Mouse (Mus musculus): ENCODE measurements around the gene Camk1d. TPM values are rescaled to one million over a fixed set of nuclear protein-coding genes. Genes with fewer than 3 reads are reported as not detected.
A peak's percentile ranks its signal among the peaks of the same experiment; 100 is the strongest.

Camk1d gene
- polyA plus RNA-seq, 1 experiment: 25.6 TPM

DNA sequence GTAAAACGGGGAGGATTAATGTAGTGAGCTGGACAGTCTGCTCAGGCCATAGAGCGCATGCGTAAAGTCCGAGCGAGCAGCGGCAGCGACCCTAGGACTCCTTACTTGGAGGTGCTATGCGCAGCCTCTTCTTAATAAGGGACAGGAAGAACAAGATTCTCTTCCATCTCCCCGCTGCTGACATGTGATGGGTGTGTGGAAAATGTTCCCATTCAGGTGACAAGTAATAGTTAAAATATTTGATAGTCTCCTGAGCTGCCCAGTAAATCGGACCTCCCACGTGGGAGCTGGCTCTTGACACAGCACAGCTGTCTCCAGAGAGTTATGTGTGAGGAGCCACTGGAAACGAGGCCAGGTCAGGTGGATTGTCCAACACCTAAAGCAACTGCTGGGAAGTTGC lies 32.2 kb upstream of the Camk1d start:
- Histone ChIP-seq H3K27me3 (ENCODE audit: control insufficient read depth, insufficient read depth, low read length) (no peaks in the 10 kb centered on the region), H3K27ac (ENCODE audit: insufficient read depth, low read length) (no peak overlapping the region), H3K4me3 (replicated peaks; ENCODE audit: insufficient read depth, low read depth, low read length) (no peak overlapping the region), H3K4me1 (ENCODE audit: control insufficient read depth, insufficient read depth, low read length) (no peaks in the 10 kb centered on the region)
- TF ChIP-seq POLR2A (IDR thresholded peaks at IDR 0.05; ENCODE audit: borderline replicate concordance, insufficient read depth, low read length): no peak
- no peak for TF ChIP-seq CTCF (IDR thresholded peaks at IDR 0.05; ENCODE audit: borderline replicate concordance, insufficient read depth, low read depth, low read length)
- WGBS: 78% methylated on average over 12 of the region's 12 CpGs
- no peak for DNase-seq

DNA sequence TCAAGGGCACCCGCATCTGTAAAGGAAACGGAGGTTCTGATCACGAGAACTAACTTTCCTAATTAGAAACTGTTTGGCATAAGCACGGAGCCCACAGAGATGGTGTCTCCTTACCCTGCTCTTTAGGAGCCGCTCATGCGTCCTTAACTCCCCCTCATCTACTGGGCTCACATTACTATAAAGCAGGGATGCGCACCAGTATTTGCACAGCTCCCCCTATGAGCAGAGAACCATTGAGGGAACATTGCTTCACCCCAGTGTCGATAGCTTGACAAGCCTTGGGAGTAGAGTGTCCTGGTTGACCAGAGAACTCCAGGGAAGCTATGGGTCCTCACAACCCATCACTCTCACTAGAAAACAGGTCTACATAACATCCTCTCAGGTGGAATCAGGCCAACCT lies 29.6 kb upstream of the Camk1d start:
- no peak for DNase-seq
- Histone ChIP-seq H3K4me1 (ENCODE audit: control insufficient read depth, insufficient read depth, low read length) (no peaks in the 10 kb centered on the region), H3K27me3 (ENCODE audit: control insufficient read depth, insufficient read depth, low read length) (no peaks in the 10 kb centered on the region), H3K27ac (ENCODE audit: insufficient read depth, low read length) (no peak overlapping the region), H3K4me3 (replicated peaks; ENCODE audit: insufficient read depth, low read depth, low read length) (no peak overlapping the region)
- 88% methylated on average over 8 of the region's 8 CpGs for WGBS
- no peak for TF ChIP-seq POLR2A (IDR thresholded peaks at IDR 0.05; ENCODE audit: borderline replicate concordance, insufficient read depth, low read length)
- no peak for TF ChIP-seq CTCF (IDR thresholded peaks at IDR 0.05; ENCODE audit: borderline replicate concordance, insufficient read depth, low read depth, low read length)

DNA sequence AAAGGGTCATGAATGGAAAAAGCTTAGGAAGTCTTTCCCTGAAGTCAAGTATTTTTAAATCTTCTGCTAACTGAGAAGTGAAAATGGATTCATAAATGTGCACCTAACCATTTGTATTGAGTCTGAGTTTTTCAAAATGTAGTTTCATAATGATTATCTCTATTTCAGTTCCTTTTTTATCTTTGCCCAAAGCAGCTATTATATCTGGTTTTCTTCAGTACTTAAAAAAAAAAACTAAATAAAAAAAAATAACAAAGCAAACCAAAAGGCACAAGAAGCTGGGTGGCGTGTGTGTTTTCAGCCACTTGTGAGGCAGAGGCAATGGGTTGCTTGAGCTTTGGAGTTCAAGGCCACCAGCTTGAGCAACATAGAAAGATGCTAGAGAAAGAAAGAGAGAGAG lies 26.6 kb upstream of the Camk1d start:
- 88% methylated on average over 1 of the region's 1 CpGs for WGBS
- no peak for TF ChIP-seq POLR2A (IDR thresholded peaks at IDR 0.05; ENCODE audit: borderline replicate concordance, insufficient read depth, low read length)
- no peak for TF ChIP-seq CTCF (IDR thresholded peaks at IDR 0.05; ENCODE audit: borderline replicate concordance, insufficient read depth, low read depth, low read length)

DNA sequence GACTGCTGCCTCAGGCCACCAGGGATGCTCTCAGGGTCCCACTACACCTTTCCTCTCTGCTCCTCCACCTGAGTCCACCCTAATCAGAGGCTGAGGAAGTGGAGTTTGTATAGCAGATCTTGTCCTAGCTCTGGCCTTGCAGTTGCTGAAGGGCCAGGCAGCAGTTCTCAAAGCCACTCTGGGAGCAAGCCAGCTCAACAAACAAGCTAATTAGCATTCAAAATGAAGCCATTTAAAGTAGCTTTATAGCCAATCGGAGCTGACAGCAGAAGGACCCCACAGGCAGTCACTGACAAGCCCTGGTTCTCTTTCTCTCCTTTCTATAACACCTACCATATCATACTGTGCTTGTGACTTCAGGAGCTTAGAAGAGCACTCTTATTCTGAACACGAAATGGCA lies 21.6 kb upstream of the Camk1d start:
- H3K27me3 ChIP-seq (ENCODE audit: control insufficient read depth, insufficient read depth, low read length): no peaks in the 10 kb centered on the region; the same call in 1 of the 2 replicates
- no peak overlapping the region for H3K4me3 ChIP-seq (replicated peaks; ENCODE audit: insufficient read depth, low read depth, low read length)
- 13% methylated on average over 2 of the region's 2 CpGs for WGBS
- no peak for DNase-seq
- H3K4me1 ChIP-seq (ENCODE audit: control insufficient read depth, insufficient read depth, low read length): no peaks in the 10 kb centered on the region
- no peak for TF ChIP-seq POLR2A (IDR thresholded peaks at IDR 0.05; ENCODE audit: borderline replicate concordance, insufficient read depth, low read length)
- no peak for TF ChIP-seq CTCF (IDR thresholded peaks at IDR 0.05; ENCODE audit: borderline replicate concordance, insufficient read depth, low read depth, low read length)
- H3K27ac ChIP-seq (ENCODE audit: insufficient read depth, low read length): no peak overlapping the region

More for the DNA sequence above, 26.6 kb upstream of the Camk1d start:
- no peak overlapping the region for H3K27ac ChIP-seq (ENCODE audit: insufficient read depth, low read length)
- H3K27me3 ChIP-seq (ENCODE audit: control insufficient read depth, insufficient read depth, low read length): no peaks in the 10 kb centered on the region; the same call in 1 of the 2 replicates
- no peaks in the 10 kb centered on the region for H3K4me1 ChIP-seq (ENCODE audit: control insufficient read depth, insufficient read depth, low read length)
- no peak for DNase-seq
- H3K4me3 ChIP-seq (replicated peaks; ENCODE audit: insufficient read depth, low read depth, low read length): no peak overlapping the region

- no peak for DNase-seq
- H3K27me3 ChIP-seq (ENCODE audit: control insufficient read depth, insufficient read depth, low read length): no peaks in the 10 kb centered on the region; the same call in 1 of the 2 replicates
- H3K27ac ChIP-seq (ENCODE audit: insufficient read depth, low read length): no peak overlapping the region
- H3K4me3 ChIP-seq (replicated peaks; ENCODE audit: insufficient read depth, low read depth, low read length): no peak overlapping the region
- WGBS: 80% methylated on average over 3 of the region's 3 CpGs
- TF ChIP-seq POLR2A (IDR thresholded peaks at IDR 0.05; ENCODE audit: borderline replicate concordance, insufficient read depth, low read length) (no peak), CTCF (IDR thresholded peaks at IDR 0.05; ENCODE audit: borderline replicate concordance, insufficient read depth, low read depth, low read length) (no peak)
- 0 out of 2 replicates have a peak, but pooled peaks cover 2% of the 10 kb centered on the region for H3K4me1 ChIP-seq (ENCODE audit: control insufficient read depth, insufficient read depth, low read length)
These were observed 19.2 kb upstream of the Camk1d start for GRCm38 (mm10) chr2:5733300-5734085.

DNA sequence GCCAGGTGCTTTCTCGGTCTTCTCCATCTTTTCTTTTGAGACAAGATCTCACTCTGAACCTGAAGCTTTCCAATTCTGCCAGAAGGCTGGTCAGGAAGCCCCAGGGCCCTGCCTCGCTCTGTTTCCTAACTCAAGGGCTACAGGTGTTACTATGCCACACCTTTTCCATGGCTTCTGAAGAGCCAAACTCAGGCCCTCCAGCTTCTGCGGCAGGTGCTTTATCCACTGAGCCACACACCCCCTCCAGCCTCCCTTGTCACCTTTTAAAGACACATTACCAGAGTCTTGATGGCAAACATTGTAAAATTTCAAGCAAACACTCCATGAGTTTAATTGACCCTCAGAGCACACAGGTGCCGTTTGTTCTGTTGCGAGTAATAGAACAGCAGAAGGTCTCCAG lies 17.7 kb upstream of the Camk1d start:
- DNase-seq: no peak
- Histone ChIP-seq H3K27ac (ENCODE audit: insufficient read depth, low read length) (no peak overlapping the region), H3K4me3 (replicated peaks; ENCODE audit: insufficient read depth, low read depth, low read length) (no peak overlapping the region), H3K27me3 (ENCODE audit: control insufficient read depth, insufficient read depth, low read length) (no peaks in the 10 kb centered on the region; the same call in 1 of the 2 replicates), H3K4me1 (ENCODE audit: control insufficient read depth, insufficient read depth, low read length) (0 out of 2 replicates have a peak, but pooled peaks cover 2% of the 10 kb centered on the region)
- no peak for TF ChIP-seq CTCF (IDR thresholded peaks at IDR 0.05; ENCODE audit: borderline replicate concordance, insufficient read depth, low read depth, low read length)
- TF ChIP-seq POLR2A (IDR thresholded peaks at IDR 0.05; ENCODE audit: borderline replicate concordance, insufficient read depth, low read length): no peak
- WGBS: 94% methylated on average over 5 of the region's 5 CpGs

- no peak overlapping the region for H3K27ac ChIP-seq (ENCODE audit: insufficient read depth, low read length)
These were observed 16.1 kb upstream of the Camk1d start for GRCm38 (mm10) chr2:5730364-5730792.

GRCm38 (mm10) chr2:5729931-5730330 lies 15.6 kb upstream of the Camk1d start:
- H3K4me3 ChIP-seq (replicated peaks; ENCODE audit: insufficient read depth, low read depth, low read length): no peak overlapping the region
- no peak overlapping the region for H3K27ac ChIP-seq (ENCODE audit: insufficient read depth, low read length)
- H3K4me1 ChIP-seq (ENCODE audit: control insufficient read depth, insufficient read depth, low read length): 0 out of 2 replicates have a peak, but pooled peaks cover 2% of the 10 kb centered on the region
- WGBS: 73% methylated on average over 7 of the region's 7 CpGs
- no peak for TF ChIP-seq CTCF (IDR thresholded peaks at IDR 0.05; ENCODE audit: borderline replicate concordance, insufficient read depth, low read depth, low read length)
- no peak for TF ChIP-seq POLR2A (IDR thresholded peaks at IDR 0.05; ENCODE audit: borderline replicate concordance, insufficient read depth, low read length)
- no peak for DNase-seq
- H3K27me3 ChIP-seq (ENCODE audit: control insufficient read depth, insufficient read depth, low read length): no peaks in the 10 kb centered on the region

More at GRCm38 (mm10) chr2:5730364-5730792, 16.1 kb upstream of the Camk1d start:
- no peak overlapping the region for H3K4me3 ChIP-seq (replicated peaks; ENCODE audit: insufficient read depth, low read depth, low read length)
- H3K27me3 ChIP-seq (ENCODE audit: control insufficient read depth, insufficient read depth, low read length): no peaks in the 10 kb centered on the region
- WGBS: 11% methylated on average over 15 of the region's 15 CpGs
- 0 out of 2 replicates have a peak, but pooled peaks cover 2% of the 10 kb centered on the region for H3K4me1 ChIP-seq (ENCODE audit: control insufficient read depth, insufficient read depth, low read length)
- no peak for TF ChIP-seq CTCF (IDR thresholded peaks at IDR 0.05; ENCODE audit: borderline replicate concordance, insufficient read depth, low read depth, low read length)
- no peak for TF ChIP-seq POLR2A (IDR thresholded peaks at IDR 0.05; ENCODE audit: borderline replicate concordance, insufficient read depth, low read length)
- DNase-seq: peak in 1 of 2 experiments; percentile 22
